Mouse (Mus musculus) cerebellum, adult 8-10 months (tissue): ENCODE data around the gene Meaf6.

Experiments
- DNase-seq: peaks from one replicate; pipeline ENCODE4 v3.0.0; 2022

Gene Meaf6

GRCm38 (mm10) chr4:125145213-125145612 lies 60.3 kb downstream of the Meaf6 start:
- no peak for DNase-seq

DNA sequence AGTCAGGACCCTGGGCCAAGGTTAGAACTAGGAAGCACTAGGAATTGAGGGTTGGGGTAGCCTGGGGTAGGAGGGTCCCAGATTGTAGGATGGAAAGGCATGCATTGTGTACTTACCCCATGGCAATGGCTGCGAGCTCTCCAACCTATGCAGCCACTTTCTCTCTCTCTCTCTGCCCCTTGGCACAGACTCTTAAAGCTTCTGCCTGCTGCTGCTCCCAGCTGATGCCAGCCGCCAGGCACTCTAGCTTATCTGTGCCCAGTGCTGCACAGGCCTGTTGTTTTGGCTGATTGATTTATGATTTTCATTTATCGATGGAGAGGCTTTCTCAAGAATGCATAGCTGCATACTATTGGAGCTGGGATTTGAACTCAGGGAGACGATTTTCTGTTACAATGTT lies 63.0 kb downstream of the Meaf6 start:
- no peak for DNase-seq

- no peak for DNase-seq
Measured at GRCm38 (mm10) chr4:125149460-125149859, 64.5 kb downstream of the Meaf6 start.

DNA sequence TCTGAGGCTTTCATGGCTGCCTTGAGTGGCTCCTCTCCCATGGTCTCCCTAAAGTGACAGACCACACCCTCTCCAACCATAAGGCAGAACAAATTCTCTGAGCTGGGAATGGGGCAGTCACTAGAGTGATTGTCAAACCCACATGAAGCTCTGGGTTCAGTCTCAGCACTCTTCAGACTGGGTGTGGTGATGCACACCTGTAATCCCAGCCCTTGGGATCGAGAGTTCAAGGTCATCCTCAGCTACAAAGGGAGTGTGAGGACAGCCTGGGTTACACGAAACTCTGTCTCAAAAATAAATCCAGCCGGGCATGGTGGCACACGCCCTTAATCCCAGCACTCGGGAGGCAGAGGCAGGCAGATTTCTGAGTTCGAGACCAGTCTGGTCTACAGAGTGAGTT lies 67.5 kb downstream of the Meaf6 start:
- no peak for DNase-seq

GRCm38 (mm10) chr4:125153659-125154241 lies 68.8 kb downstream of the Meaf6 start:
- DNase-seq, result no peak

DNA sequence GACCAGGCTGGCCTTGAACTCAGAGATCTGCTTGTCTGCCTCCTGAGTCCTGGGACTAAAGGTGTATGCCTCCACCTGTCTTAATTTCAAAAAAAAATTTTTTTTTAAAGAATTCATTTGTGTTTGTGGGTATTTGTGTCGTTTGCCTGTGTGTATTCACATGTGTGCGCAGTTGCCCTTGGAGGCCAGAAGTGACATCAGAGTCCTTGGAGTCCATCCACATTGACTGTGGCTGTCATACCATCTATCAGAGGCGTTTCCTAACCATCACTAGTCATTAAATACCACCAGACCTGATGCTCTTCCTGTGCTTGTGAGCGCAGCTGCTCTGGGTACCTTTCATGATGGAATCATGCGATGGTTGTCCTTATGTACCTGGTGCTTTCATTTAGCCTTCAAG lies 70.7 kb downstream of the Meaf6 start:
- DNase-seq, result no peak

DNA sequence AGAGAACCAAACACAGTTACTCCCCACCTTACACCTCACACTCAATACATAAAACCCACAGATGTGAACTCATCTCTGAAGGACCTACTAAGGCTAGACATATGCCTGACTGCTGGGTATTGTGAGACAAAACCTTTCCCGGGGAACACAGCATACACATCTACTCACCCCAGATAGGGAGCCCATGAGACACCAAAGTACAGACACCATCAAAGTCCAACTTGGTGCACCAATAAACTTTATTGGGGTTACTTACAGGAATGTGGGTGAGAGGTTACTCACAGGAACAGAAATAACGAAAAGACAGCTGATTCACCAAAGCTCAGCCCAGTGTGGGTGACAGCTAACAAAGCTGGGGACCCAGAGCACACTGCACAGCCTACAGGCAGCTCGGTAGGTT lies 72.4 kb downstream of the Meaf6 start:
- DNase-seq, result no peak

- DNase-seq, result no peak
Measured at GRCm38 (mm10) chr4:125158081-125158480, 73.1 kb downstream of the Meaf6 start.

GRCm38 (mm10) chr4:125158581-125159317 lies 73.8 kb downstream of the Meaf6 start:
- peak; percentile 36 for DNase-seq

DNA sequence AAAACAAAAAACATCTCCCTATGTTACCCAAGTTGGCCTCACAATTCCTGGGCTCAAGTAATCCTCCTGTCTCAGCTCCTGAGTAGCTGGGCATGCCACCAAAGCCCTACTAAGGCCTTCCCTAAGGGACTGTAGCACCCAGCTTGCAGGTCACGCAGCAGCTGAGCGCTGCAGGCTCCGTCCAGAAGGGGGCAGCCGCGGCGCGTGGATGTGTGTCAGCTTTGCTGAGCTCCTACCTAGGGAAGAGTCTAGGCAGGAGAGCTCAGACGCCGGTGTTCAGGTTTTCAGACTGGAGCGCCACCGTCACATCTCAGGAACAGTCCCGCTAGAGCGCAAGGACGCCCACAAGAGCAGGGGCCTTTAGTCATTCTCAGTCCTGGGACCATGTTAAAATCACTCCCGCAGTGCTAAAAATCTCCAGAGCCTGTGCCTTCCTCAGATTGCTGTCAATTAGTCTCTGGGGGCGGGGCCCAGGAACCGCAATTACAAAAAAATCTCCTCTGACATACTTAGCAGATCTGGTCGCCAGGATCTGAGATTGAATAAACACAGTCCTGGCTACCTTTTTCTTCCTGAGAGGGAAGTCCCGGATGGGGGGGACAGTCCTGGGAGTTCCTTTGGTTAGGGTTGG lies 75.5 kb downstream of the Meaf6 start:
- DNase-seq, result peak; percentile 89

- DNase-seq, result no peak
Measured at GRCm38 (mm10) chr4:125160951-125161331, 76.0 kb downstream of the Meaf6 start.

GRCm38 (mm10) chr4:125161392-125161791 lies 76.5 kb downstream of the Meaf6 start:
- no peak for DNase-seq

DNA sequence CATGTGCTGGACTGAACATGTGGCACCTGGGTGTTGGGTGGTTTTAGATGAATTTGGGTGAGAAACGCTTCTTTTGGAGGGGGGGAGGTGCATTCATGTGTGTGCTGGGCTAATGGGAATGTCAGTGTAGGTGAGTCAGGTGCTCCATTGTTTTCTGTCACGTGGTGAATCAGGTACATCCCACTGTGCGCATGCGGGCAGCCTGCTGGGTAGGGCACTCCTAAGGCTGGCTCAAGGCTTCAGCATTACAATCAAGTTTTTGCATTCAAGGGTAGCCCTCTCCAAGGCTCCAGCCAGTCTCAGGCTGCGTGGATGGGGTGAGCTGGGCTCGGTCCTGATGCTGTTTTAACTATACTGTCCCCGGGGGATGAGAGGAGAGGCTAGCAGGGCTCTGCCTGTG lies 77.8 kb downstream of the Meaf6 start:
- no peak for DNase-seq
